Mouse (Mus musculus): ENCODE data around the gene Chml. TPM values are rescaled to one million over a fixed set of nuclear protein-coding genes. Genes with fewer than 3 reads are reported as not detected.

Chml gene
- total and polyA plus RNA-seq, 2 experiments from 2014 or later, result 2.7 to 18.2 TPM

DNA sequence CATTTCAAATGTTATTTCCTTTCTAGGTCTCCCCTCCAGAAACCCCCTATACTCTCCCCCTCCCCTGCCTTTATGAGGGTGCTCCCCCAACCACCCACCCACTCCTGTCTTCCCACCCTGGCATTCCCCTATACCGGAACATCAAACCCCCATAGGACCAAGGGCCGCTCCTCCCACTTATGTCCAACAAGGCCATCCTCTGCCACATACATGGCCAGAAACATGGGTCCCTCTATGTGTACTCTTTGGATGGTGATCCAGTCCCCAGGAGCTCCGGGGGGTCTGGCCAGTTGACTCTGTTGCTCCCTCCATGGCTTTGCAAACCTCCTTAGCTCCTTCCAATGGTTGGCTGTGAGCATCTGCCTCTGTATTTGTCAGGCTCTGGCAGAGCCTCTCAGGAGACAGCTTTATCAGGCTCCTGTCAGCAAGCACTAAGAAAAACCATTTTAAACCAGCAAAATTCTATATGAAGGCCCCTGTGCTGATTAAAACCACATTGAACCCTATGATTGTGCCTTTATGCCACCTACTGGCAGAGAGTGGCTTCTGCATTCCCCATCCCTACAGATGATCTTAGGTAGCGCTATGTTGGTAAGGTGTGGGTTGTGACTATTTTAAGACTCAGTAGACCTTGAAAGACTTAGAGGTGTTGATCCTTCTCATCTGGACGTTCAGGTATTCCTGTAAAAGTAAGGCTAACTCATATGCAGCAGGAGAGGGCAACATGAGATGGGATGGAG, 23.9 kb downstream of the Chml start:
- H3K9me3 ChIP-seq (ENCODE audit: low read length), result no peaks in the 10 kb centered on the region
- no peak overlapping the region for H3K4me3 ChIP-seq (ENCODE audit: low read length)
- no peaks in the 10 kb centered on the region for H3K27me3 ChIP-seq (ENCODE audit: insufficient read depth, low read length)
- H3K4me1 ChIP-seq (ENCODE audit: insufficient read depth, low read length), result no peaks in the 10 kb centered on the region
- peak; percentile 76 for TF ChIP-seq CTCF (IDR thresholded peaks at IDR 0.05; ENCODE audit: low read depth)
- no peak overlapping the region for H3K9ac ChIP-seq (replicated peaks; ENCODE audit: low read length)
- no peak overlapping the region for H3K27ac ChIP-seq
- DNase-seq (ENCODE audit: low spot score) (peak; percentile 61), ATAC-seq (0 out of 2 replicates have a peak, but pooled peaks have one; percentile 80)
- 73% methylated on average over 5 of the region's 5 CpGs for WGBS
- no peak overlapping the region for H3K4me2 ChIP-seq (ENCODE audit: low read depth, low read length)
- no peaks in the 10 kb centered on the region for H3K36me3 ChIP-seq (ENCODE audit: insufficient read depth, low read length)

DNA sequence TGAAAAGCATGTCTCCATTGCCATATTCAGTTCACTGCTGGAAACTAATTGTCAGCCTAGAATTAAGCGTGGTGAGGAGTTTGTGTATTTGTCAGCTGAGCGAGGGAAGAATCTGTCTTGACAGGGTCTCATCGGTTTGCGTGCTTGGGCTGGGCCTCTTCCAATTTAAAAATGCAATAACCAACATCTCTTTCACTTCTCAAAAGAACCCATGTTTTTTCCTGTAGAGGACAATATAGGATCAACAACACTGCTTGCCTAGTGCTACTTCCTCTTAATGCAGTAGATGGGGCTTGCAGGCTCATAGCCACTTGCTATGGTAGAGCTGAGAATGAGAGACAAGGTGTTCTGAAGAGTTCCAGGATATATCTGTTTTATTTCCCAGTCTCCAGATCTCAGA, 32.8 kb downstream of the Chml start:
- no peak for ATAC-seq
- Histone ChIP-seq H3K4me2 (ENCODE audit: low read depth, low read length) (no peak overlapping the region), H3K27me3 (ENCODE audit: insufficient read depth, low read length) (no peaks in the 10 kb centered on the region), H3K27ac (no peak overlapping the region), H3K9me3 (ENCODE audit: low read length) (no peaks in the 10 kb centered on the region), H3K9ac (replicated peaks; ENCODE audit: low read length) (no peak overlapping the region), H3K4me1 (ENCODE audit: insufficient read depth, low read length) (no peaks in the 10 kb centered on the region), H3K4me3 (ENCODE audit: low read length) (no peak overlapping the region), H3K36me3 (ENCODE audit: insufficient read depth, low read length) (no peaks in the 10 kb centered on the region)
- TF ChIP-seq CTCF (IDR thresholded peaks at IDR 0.05; ENCODE audit: low read depth), result no peak
- WGBS, result 93% methylated on average over 4 of the region's 4 CpGs
- DNase-seq (ENCODE audit: low spot score), result no peak

DNA sequence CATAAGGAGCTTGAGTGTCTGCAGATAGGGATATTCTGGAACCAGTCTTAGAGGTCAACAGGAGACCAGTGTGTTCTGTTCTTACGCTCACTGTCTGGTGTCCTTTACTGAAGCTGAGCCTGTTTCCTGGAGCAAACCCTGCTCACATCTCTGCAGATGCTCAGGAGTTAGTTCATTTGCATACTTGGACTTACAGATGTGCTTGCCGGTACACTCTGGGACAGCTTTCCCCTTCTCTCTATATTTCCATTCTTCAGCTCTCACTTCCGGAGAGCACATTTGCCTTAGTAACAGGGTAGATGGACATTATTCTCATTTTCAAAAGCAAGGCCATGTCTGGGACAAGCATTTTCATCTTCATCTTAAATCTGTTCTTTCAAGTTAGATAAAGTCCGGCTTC, 44.1 kb downstream of the Chml start:
- Histone ChIP-seq H3K4me1 (ENCODE audit: insufficient read depth, low read length) (no peaks in the 10 kb centered on the region), H3K4me3 (ENCODE audit: low read length) (no peak overlapping the region), H3K4me2 (ENCODE audit: low read depth, low read length) (no peak overlapping the region), H3K9me3 (ENCODE audit: low read length) (no peaks in the 10 kb centered on the region), H3K9ac (replicated peaks; ENCODE audit: low read length) (no peak overlapping the region), H3K36me3 (ENCODE audit: insufficient read depth, low read length) (no peaks in the 10 kb centered on the region), H3K27me3 (ENCODE audit: insufficient read depth, low read length) (no peaks in the 10 kb centered on the region), H3K27ac (no peak overlapping the region)
- WGBS, result 95% methylated on average over 4 of the region's 4 CpGs
- no peak for DNase-seq (ENCODE audit: low spot score)
- ATAC-seq, result no peak
- no peak for TF ChIP-seq CTCF (IDR thresholded peaks at IDR 0.05; ENCODE audit: low read depth)

DNA sequence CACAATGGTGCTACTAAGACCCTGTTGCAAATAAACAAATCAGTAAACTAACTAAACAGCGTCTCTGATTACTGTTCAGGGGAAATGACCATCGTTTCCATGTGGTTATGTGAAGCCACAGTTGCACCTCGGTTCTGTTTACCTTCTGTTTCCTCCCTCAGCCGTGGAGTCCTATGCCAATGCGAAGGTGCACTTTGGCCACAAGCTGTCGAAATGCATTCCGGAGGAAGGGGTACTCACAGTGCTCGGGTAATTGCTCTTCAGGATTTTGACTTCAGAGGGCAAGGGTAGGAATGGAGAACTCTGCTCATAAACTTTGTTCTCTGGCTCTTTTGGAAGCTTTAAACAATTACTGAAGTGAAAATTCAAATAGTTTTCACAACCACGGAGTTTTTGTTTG, 45.7 kb downstream of the Chml start:
- DNase-seq (ENCODE audit: low spot score), result no peak
- H3K9ac ChIP-seq (replicated peaks; ENCODE audit: low read length), result no peak overlapping the region
- no peak overlapping the region for H3K4me3 ChIP-seq (ENCODE audit: low read length)
- WGBS, result 80% methylated on average over 9 of the region's 9 CpGs
- no peak for ATAC-seq
- no peaks in the 10 kb centered on the region for H3K27me3 ChIP-seq (ENCODE audit: insufficient read depth, low read length)
- no peaks in the 10 kb centered on the region for H3K4me1 ChIP-seq (ENCODE audit: insufficient read depth, low read length)
- no peaks in the 10 kb centered on the region for H3K36me3 ChIP-seq (ENCODE audit: insufficient read depth, low read length)
- no peak overlapping the region for H3K4me2 ChIP-seq (ENCODE audit: low read depth, low read length)
- no peaks in the 10 kb centered on the region for H3K9me3 ChIP-seq (ENCODE audit: low read length)
- H3K27ac ChIP-seq, result no peak overlapping the region
- TF ChIP-seq CTCF (IDR thresholded peaks at IDR 0.05; ENCODE audit: low read depth), result no peak

DNA sequence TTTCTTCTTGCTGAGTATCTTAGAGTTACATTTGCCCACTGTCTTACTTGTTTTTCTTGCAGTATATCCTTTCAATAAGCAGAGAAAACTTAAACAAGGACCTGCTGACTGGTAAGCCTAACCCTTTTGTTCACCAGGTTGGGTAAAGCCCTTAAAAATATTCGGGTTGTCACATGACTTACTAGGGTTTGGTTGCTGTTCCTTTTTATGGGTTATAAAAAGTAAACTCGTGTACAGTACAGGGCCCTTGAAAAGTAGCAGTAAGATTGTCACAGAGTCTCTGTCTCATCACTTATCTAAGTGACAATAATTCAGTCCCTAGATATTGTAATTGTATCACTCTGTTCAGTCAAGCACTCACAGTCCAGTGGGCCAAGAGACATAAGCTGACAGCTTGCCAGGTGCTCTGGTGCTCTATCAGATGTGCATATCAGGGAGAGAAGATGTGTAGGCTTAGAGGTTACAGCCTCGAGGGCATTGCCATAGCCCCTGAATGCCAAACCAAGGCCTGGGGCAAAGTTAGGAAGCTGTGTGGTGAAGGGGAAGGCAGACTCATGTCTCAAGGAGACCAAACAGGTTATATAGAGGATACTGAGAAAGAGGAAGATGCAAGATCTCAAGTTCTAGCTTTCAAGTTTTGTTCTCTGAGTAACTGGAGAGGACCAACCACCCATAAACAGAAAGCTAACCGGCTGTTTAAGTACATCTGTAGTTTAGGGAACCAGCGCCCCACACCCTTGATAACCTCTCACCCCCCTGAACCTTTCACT, 49.0 kb downstream of the Chml start:
- Histone ChIP-seq H3K4me1 (ENCODE audit: insufficient read depth, low read length) (no peaks in the 10 kb centered on the region), H3K9ac (replicated peaks; ENCODE audit: low read length) (no peak overlapping the region), H3K4me2 (ENCODE audit: low read depth, low read length) (no peak overlapping the region), H3K27me3 (ENCODE audit: insufficient read depth, low read length) (no peaks in the 10 kb centered on the region), H3K27ac (no peak overlapping the region), H3K9me3 (ENCODE audit: low read length) (no peaks in the 10 kb centered on the region), H3K4me3 (ENCODE audit: low read length) (no peak overlapping the region), H3K36me3 (ENCODE audit: insufficient read depth, low read length) (no peaks in the 10 kb centered on the region)
- no peak for TF ChIP-seq CTCF (IDR thresholded peaks at IDR 0.05; ENCODE audit: low read depth)
- WGBS, result 79% methylated on average over 5 of the region's 5 CpGs
- ATAC-seq, result no peak
- no peak for DNase-seq (ENCODE audit: low spot score)

DNA sequence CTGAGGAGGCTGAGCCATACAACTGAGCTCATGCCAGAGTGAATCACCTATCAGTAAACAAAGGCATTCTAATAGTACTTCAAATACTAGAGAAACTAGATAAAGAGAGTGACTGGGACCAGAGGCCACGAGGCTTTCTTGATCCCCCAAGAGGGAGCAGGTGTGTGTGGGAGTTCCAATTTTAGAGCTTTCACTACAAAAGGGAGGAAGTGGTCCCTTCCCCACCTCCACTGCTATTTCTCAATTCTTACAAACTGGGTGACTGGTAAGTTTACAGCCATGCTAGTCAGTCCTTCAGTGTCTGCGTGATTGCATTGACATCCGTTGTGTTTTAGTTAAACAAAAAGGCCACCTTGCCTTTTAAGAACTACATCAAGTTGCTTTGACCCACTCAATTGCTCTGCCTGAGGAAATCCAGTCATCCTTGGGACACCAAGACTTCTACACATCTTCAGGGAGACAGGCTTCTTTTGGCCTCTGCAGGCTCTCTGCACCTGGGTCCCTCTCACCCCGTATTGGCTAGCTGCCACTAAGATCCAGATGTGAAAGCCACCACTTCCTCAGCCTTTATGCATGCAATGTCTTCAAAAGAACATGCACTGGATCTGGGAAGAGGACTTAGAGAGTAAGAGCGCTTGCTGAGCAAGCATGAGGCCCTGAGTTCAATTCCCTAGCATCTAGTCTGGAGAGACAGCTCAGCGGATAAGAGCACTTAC, 52.1 kb downstream of the Chml start:
- Histone ChIP-seq H3K9ac (replicated peaks; ENCODE audit: low read length) (no peak overlapping the region), H3K4me3 (ENCODE audit: low read length) (no peak overlapping the region), H3K4me2 (ENCODE audit: low read depth, low read length) (no peak overlapping the region), H3K9me3 (ENCODE audit: low read length) (no peaks in the 10 kb centered on the region), H3K27me3 (ENCODE audit: insufficient read depth, low read length) (no peaks in the 10 kb centered on the region), H3K27ac (no peak overlapping the region), H3K4me1 (ENCODE audit: insufficient read depth, low read length) (no peaks in the 10 kb centered on the region), H3K36me3 (ENCODE audit: insufficient read depth, low read length) (no peaks in the 10 kb centered on the region)
- DNase-seq (ENCODE audit: low spot score) (no peak), ATAC-seq (no peak)
- TF ChIP-seq CTCF (IDR thresholded peaks at IDR 0.05; ENCODE audit: low read depth), result no peak
- 82% methylated on average over 6 of the region's 6 CpGs for WGBS
